Mouse (Mus musculus) testis, postnatal 10 days (tissue): ENCODE data around the gene Gm13178.

Experiments used
- DNase-seq: peaks from one replicate; pipeline ENCODE4 v3.0.0; 2021; ENCODE audit warnings: low spot score

Gm13178 gene

DNA sequence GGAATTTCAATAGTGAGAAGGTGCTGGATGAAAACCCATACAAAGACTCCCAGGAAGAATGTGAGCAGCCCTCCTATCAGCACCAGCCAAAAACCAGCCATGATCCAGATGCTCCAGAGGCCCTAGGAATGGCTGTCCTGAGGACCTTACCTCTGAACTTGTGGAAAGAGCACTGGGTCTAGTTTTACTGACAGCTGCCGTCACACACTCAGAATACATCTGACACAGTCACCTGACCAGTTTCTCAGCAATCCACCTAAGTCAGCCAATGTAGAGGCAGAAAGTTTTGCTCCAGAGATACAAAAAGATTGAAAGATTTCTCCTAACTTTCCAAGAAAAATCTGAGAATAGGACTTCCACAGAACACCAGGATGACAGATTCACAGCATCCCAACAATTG, at the start of gene Gm13178:
Gene Gm13178 (minus strand): TSS at position 101 of the 400 bp plus-strand sequence.
- no peak for DNase-seq

DNA sequence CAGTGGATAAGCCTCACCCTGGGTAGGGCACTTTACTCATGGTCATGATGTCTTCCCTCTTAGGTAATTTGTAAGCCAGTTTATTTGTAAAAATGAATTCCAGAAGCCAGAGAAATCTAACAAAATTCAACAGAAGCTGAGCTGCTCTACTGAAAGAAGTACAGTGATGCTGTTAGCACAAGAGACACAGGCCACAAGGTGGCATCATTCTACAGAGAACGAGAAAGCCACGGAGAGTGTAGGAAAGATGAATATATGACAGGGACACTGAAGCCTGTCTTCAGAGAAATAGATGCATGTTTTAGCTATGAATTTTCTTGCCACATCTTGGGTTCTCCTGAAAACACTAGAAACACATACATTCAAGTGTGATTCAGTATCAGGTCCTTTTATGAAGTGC, 44.5 kb upstream of the Gm13178 start:
- peak; percentile 64 for DNase-seq

DNA sequence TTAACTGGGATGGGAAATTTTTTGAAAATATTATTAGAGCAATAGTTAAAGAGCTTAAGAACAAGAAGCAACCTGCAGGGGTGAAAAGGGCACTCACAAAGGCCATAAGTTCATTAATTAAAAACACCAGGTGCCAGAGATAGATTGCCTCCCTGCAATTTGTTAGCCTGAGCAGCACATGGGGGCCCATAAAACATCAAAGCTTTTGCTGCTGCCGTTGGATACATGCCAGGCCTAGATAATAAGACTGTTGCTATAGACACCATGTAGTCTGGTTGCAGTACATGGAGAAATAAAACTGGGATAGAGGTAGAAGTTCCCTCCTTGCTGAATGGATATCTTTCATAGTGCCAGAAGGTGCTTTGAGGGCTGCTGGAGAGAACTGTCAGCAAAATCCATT, 27.9 kb upstream of the Gm13178 start:
- DNase-seq = no peak

- DNase-seq = no peak
Measured at GRCm38 (mm10) chr4:144719691-144720090, 1.5 kb downstream of the Gm13178 start.

DNA sequence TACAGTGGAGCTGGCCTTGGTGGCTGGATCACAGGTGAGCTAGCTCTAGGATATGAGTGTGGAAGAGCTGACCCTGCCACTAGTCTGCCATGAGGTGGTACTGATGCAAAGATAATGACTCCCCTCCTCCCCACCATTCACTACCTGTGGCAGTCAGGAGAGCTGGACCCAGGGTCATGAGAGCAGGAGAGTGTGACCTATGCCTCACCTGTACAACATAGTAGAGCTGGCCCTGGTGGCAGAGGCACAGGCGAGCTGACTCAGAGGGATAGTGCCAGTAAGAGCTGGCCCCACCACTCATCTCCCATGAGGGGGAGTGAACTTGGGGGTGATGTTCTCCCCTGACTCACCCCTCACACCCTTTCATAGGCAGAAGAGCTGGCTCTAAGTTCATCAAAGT, 2.9 kb downstream of the Gm13178 start:
- DNase-seq = no peak

DNA sequence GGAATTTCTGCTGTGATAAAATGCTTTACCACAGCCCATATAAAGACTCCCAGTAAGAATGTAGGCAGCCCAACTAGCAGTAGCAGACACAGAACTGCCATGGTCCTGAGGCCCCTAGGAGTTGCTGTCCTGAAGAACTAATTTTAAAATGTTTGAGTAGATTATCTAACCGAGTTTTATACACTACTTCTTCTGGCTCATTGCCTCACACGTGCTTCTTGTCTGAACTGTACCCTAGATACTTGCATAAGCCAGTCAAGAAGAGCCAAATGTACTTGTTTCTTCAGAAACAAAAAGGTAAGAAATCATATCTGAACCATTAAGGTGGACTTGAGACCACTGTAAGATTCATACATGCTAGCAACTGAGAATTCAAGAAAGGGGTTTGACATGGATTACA, 34.9 kb downstream of the Gm13178 start, which contains the start of gene Gm436:
Gene Gm436 (minus strand): TSS at position 101 of the 400 bp plus-strand sequence.
- no peak for DNase-seq
